Mouse (Mus musculus): ENCODE data around the gene Hoxb7. TPM values are rescaled to one million over a fixed set of nuclear protein-coding genes. Genes with fewer than 3 reads are reported as not detected.

The Hoxb7 gene
- total RNA-seq, 2 experiments from 2014 or later = not detected

DNA sequence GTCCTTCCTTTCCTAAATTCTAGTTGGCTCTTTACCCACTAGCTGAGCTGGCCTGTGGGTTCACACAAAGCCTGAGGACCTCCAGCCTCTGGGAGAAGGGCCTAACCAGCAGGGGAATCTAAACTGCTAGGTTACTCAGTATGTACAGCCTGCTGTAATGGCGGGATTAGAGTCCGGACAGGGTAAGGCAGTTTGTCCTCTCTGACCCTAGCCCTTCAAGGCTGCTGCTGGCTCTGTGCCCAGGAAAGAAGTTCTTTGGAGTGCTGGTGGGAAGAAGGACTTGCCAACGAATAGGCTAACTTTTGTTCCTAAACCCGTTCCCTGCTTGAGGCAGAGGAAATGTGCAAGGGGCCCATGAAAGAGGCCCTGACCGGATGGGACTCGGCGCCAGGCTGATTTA is 20.5 kb upstream of the Hoxb7 start:
- DNase-seq (ENCODE audit: low spot score in 2 of 2) = no peak
- intact Hi-C loops (cut with DNase I) = no loop called here

GRCm38 (mm10) chr11:96267021-96267920 is 19.2 kb upstream of the Hoxb7 start:
- DNase-seq (ENCODE audit: low spot score in 2 of 2) = no peak
- intact Hi-C loops (cut with DNase I) = no loop called here

DNA sequence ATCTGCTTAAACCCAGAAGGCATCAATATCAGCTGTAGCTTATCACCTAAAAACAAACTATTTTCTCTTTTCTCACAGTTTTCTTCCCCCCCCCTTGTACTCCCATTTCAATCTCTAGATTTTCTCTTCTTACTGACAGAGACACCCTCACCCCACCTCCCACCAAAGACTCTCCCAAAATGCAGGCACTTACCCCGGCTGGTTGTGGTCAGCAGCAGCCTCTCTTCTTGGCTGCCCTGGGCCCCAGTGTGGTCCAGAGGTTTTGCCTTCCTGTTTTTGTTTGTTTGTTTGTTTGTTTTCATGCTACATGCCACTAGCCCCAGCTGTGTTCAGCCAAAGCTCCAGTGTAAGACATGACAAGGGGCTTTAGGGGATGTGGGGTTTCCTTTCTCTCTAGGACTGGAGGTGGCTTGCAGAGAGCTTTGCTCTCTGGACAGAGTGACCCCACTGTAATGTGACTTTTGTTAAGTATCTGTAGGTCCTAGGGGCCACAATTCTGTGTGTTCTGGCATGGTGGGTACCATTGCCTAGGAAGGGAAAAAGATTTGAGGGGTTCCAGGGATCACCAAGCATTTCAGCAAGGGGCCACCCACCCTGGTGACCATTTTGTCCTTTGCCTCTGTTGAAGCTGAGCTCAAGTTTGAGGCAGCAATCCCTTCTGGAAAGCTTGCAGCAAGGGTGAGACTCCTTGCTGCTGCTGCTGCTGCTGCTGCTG is 18.2 kb upstream of the Hoxb7 start:
- intact Hi-C loops (cut with DNase I) = no loop called here
- no peak for DNase-seq (ENCODE audit: low spot score in 2 of 2)

- intact Hi-C loops (cut with DNase I) = no loop called here
- DNase-seq (ENCODE audit: low spot score in 2 of 2) = no peak
These were observed 16.6 kb upstream of the Hoxb7 start for GRCm38 (mm10) chr11:96269869-96270268.

DNA sequence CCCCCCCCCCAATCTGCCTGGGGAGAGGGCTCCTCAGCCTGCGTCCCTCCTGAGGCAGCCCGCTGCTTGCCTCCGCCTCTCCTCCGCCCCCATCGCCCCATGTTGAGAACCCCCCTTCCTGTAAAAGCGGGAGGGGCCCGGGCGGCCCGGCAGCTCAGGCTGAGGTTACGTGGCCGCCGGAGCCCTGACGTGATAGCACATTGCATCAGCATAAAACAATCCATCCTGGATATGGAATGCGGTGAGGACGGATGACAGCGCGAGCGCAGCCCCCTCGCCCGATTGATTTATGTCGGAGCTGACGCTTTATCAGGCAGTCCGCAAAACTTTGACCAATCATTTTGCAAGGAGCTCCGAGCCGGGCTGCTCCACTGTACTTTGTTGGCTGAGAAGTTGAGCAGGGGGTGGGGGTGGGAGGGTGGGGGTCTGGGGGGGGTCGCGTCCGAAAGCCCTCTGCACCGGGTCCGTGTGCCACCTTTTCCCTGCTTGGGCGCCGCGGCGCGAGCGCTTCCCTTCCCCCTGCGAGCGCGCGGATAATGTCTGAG is 15.4 kb upstream of the Hoxb7 start, which contains the start of gene Hoxb9:
Hoxb9 (plus strand) TSS at position 462 of the 545 bp plus-strand sequence.
- intact Hi-C loops (cut with DNase I) = no loop called here
- no peak for DNase-seq (ENCODE audit: low spot score in 2 of 2)

GRCm38 (mm10) chr11:96271541-96272011 is 14.8 kb upstream of the Hoxb7 start:
- DNase-seq (ENCODE audit: low spot score in 2 of 2) = no peak
- intact Hi-C loops (cut with DNase I) = no loop called here

- intact Hi-C loops (cut with DNase I) = no loop called here
- no peak for DNase-seq (ENCODE audit: low spot score in 2 of 2)
These were observed 14.2 kb upstream of the Hoxb7 start for GRCm38 (mm10) chr11:96272024-96272921.

DNA sequence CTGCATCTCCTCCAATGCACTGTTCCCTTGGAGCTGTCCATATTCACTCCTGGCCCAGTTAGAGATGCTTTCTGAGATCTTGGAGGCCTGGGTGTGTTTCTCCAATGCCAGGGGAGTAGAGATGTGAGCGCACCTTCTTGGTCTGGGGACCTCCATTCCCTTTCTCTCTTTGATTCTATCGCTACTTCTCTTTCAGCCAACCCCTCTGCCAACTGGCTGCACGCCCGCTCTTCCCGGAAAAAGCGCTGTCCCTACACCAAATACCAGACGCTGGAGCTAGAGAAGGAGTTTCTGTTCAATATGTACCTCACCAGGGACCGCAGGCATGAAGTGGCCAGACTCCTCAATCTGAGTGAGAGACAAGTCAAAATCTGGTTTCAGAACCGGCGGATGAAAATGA is 12.0 kb upstream of the Hoxb7 start:
- intact Hi-C loops (cut with DNase I) = no loop called here

DNA sequence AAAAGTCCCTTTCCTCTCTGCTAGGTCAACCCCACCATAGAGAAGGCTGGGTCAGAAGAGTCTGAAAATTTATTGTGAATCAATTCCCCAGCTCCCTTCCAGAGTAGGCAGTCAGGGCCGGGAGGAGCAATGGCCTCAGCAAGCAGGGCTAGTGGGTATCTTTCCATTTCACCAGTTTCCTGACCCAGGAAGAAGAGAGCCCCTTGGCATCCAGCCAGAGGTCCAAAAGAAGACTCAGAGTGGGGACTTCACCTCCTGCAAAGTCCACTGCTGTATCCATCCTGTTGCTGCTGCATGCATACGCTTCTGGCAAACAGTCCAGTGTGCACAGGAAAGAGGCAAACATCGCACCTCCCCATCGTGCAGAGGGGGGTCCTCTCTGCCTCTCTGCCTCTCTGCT is 10.5 kb upstream of the Hoxb7 start:
- intact Hi-C loops (cut with DNase I) = loop anchor here (5.0 kb wide), 3 partner anchors 346 to 586 kb away; no protein-coding TSS in a partner anchor
- no peak for DNase-seq (ENCODE audit: low spot score in 2 of 2)

More for the DNA sequence above, 12.0 kb upstream of the Hoxb7 start:
- no peak for DNase-seq (ENCODE audit: low spot score in 2 of 2)

DNA sequence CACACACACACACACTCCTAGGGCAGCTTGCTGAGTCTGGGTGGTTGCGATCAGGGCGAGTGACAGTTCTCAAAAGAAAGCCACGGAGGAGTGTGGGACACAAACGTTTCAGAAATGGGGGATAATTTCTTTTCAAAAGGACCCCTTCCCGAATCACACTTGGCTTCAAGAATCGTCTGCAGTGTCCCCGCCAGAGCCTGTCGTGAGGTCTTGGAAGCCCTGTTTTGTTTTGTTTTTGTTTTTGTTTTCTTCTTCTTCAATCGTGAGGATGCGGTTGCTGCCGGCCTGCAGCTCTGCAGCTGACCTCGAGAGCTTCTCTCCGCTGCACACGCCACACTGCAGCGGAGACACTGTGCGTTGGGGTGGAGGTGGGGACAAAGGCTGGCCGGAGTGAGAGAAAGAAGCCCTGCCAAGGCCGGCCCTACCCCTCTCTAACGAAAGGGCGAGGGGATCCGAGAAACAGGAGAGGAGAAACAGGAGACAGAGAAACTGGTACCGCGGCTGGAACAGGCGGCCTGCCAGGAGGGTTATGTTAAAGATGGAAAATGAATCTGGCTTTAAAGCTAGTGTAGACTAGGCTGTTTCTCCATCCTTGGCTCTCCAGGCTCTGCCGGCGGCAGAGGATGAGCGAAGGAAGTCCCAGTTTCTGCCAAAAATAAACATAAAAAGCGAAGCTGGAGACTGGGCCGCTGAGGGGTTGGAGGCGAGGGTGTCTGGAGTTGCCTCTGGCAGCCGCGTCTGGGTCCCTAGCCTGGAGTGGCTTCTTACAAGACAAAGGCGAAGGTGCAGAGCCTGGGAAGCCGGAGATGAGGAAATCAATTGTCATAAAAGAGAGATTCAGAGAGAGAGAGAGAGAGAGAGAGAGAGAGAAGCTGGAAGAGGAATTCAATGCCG is 9.0 kb upstream of the Hoxb7 start:
- intact Hi-C loops (cut with DNase I) = loop anchor here (5.0 kb wide), 3 partner anchors 345 to 585 kb away; no protein-coding TSS in a partner anchor
- DNase-seq (ENCODE audit: low spot score in 2 of 2) = no peak

DNA sequence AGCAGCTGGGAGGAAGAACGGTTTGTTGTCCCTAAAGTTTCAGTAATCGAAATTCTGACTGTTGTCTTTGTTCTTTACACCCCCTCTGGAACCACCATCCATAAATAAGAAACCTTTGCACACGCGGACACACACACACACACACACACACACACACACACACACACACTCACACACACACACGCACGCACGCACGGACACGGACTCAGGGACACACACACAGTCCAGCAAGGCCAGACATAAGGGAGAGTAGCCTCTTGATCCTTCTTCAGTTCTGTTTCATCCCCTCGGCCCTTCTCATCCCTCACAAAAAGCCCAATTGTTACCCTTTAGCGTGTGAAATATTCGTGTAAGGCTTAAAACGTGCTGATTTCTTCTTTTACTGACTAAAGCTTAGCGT is 8.1 kb upstream of the Hoxb7 start:
- intact Hi-C loops (cut with DNase I) = loop anchor here (5.0 kb wide), 3 partner anchors 344 to 584 kb away; no protein-coding TSS in a partner anchor
- no peak for DNase-seq (ENCODE audit: low spot score in 2 of 2)

DNA sequence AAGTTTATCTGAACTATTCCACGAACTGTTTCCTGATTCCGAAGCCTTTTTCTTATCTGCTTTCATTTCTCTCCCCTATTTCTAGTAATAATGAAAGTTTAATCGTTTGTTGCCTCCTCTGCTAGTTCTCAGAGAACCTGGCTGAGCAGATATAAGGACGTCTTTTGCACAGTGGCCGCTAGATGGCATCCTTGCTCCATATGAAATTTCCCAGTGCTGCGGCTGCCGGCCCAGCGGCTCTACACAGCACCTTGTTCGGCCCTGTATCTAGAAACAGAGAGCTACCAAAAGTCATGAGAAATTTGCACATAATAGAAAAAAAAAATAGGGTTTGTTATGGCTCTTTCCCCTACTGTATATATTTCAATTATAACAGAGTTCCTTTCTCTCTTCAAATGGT is 7.7 kb upstream of the Hoxb7 start:
- DNase-seq (ENCODE audit: low spot score in 2 of 2) = peak; percentile 61 to 89
- intact Hi-C loops (cut with DNase I) = loop anchor here (5.0 kb wide), 3 partner anchors 344 to 584 kb away; no protein-coding TSS in a partner anchor

- intact Hi-C loops (cut with DNase I) = loop anchor here (5.0 to 10.0 kb wide), 4 partner anchors 343 to 735 kb away; partner anchors contain the start of gene Sp6
- DNase-seq (ENCODE audit: low spot score in 2 of 2) = no peak
These were observed 6.8 kb upstream of the Hoxb7 start for GRCm38 (mm10) chr11:96279421-96280233.

- intact Hi-C loops (cut with DNase I) = loop anchor here (10.0 kb wide), 1 partner anchor 734 kb away; the partner anchor contains the start of gene Sp6
- DNase-seq (ENCODE audit: low spot score in 2 of 2) = no peak
These were observed 5.7 kb upstream of the Hoxb7 start for GRCm38 (mm10) chr11:96280399-96281378.

DNA sequence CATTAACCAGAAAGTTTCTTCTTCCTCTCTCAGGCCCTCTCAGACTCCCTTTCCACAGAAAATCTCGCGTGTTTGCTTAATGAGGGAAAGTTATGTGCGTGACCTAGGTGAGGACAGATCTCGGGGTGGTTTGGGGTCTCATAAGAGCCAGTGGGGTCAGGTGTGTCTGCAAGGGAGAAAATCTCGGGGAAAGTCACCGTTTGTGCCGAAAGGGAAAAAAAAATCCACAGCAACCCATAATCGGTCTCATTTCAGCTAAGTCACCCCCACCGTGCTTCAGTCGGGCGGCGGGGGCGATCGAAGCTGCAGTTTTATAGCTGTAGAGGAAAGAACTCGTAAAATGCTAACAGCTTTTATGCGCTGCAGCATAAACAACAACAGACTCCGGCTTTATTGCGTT is 5.0 kb upstream of the Hoxb7 start:
- DNase-seq (ENCODE audit: low spot score in 2 of 2) = no peak
- intact Hi-C loops (cut with DNase I) = loop anchor here (10.0 kb wide), 1 partner anchor 733 kb away; the partner anchor contains the start of gene Sp6

All from left cerebral cortex, postnatal 14 days (tissue).